Mouse (Mus musculus): ENCODE results near the gene Olfr1283. TPM values are rescaled to one million over a fixed set of nuclear protein-coding genes. Genes with fewer than 3 reads are reported as not detected.
"Not testable (repeated sequence)": the region's sequence is repeated elsewhere in the genome, so short reads cannot be mapped to it uniquely, and the experiment has no call there.

Gene Olfr1283
- polyA plus RNA-seq (2016; fragmentation: Nextera tagmentation; extraction: Ambion mirVana) = not detected in 2 replicates

GRCm38 (mm10) chr2:111366490-111366889 lies at the start of gene Olfr1283:
Gene Olfr1283, plus strand, starts transcription at chr2:111366790.
- no peaks in the 10 kb centered on the region for H3K27me3 ChIP-seq (ENCODE audit: low read depth, poor library complexity, severe bottlenecking)
- DNase-seq (ENCODE audit: low spot score) = no peak
- no peaks in the 10 kb centered on the region for H3K4me1 ChIP-seq
- no peak within 1 kb of the TSS for H3K4me3 ChIP-seq
- no peak within 1 kb of the TSS for H3K27ac ChIP-seq (replicated peaks)
- no peaks in the 10 kb centered on the region for H3K9me3 ChIP-seq (replicated peaks)
- 78% methylated on average over 2 of the region's 2 CpGs for WGBS
- H3K36me3 ChIP-seq = no peaks in the 10 kb centered on the region

DNA sequence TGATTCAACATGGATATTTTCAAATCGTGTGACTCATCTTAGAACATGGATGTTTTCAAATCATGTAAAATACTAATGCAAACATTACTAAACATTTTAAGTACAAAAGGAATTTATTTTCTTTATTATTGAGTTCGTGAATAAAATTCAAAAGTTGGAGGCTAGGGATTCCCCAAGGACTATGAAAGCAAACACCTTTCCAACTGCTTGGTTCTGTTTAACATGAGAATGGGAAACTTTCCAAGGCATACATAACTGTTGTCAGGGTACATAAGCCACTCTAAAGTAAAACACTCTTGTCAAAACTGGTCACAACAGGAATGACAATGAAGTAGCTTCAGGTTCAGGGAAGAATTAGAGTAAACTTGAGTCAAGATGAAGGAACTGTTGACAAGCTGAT lies 40.4 kb upstream of the Olfr1283 start, which contains the start of gene Olfr1281:
Gene Olfr1281 (plus strand): TSS at position 301 of the 400 bp plus-strand sequence.
- no peak within 1 kb of the TSS for H3K27ac ChIP-seq (replicated peaks)
- H3K36me3 ChIP-seq = no peaks in the 10 kb centered on the region
- 88% methylated on average over 2 of the region's 2 CpGs for WGBS
- no peaks in the 10 kb centered on the region for H3K4me1 ChIP-seq
- H3K27me3 ChIP-seq (ENCODE audit: low read depth, poor library complexity, severe bottlenecking) = no peaks in the 10 kb centered on the region
- no peak for DNase-seq (ENCODE audit: low spot score)
- H3K9me3 ChIP-seq (replicated peaks) = no peaks in the 10 kb centered on the region
- no peak within 1 kb of the TSS for H3K4me3 ChIP-seq

DNA sequence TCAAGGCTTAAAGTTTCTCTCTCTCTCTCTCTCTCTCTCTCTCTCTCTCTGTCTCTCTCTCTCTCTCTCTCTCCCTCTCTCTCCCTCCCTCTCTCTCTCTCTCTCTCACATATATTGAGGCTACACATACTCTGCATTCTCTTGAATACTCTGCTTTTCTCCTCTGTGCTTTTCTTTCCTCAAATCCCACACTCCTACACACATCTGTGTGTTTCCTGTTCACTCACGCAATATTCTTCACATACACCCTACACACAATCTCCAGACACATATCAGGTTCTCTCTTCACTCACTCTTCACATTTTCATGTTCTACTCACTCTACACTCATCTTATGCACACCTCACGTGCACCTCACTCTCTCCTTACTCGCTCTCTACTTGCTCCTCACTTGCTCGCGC lies 32.9 kb upstream of the Olfr1283 start:
- H3K9me3 ChIP-seq (replicated peaks); H3K36me3 ChIP-seq; H3K27me3 ChIP-seq (ENCODE audit: low read depth, poor library complexity, severe bottlenecking); DNase-seq (ENCODE audit: low spot score); H3K27ac ChIP-seq (replicated peaks); H3K4me3 ChIP-seq; H3K4me1 ChIP-seq: not testable (repeated sequence)
- 88% methylated on average over 5 of the region's 5 CpGs for WGBS

DNA sequence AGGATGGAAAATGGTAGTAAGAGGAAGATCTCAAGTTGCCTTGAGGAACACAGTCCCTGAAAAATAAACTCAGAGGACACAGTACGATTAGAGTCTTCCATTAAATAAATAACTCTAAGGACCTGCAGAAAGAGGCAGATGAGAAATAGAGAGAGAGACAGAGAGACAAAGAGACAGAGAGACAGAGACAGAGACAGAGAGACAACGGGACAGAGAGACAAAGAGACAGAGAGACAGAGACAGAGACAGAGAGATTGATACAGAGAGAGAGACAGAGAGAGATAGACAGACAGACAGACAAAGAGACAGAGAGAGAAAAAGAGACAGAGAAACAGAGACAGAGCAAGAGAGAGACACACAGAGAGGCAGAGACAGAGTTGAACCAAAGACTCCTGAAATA lies 30.6 kb upstream of the Olfr1283 start, which contains the start of gene Olfr1282:
Gene Olfr1282 (minus strand): TSS at position 101 of the 400 bp plus-strand sequence.
- no peaks in the 10 kb centered on the region for H3K9me3 ChIP-seq (replicated peaks)
- H3K36me3 ChIP-seq = no peaks in the 10 kb centered on the region
- no peak within 1 kb of the TSS for H3K27ac ChIP-seq (replicated peaks)
- H3K4me3 ChIP-seq = no peak within 1 kb of the TSS
- H3K4me1 ChIP-seq = no peaks in the 10 kb centered on the region
- 86% methylated on average over 2 of the region's 2 CpGs for WGBS
- DNase-seq (ENCODE audit: low spot score) = no peak
- no peaks in the 10 kb centered on the region for H3K27me3 ChIP-seq (ENCODE audit: low read depth, poor library complexity, severe bottlenecking)

- WGBS = 83% methylated on average over 1 of the region's 1 CpGs
- no peaks in the 10 kb centered on the region for H3K36me3 ChIP-seq
- H3K27ac ChIP-seq (replicated peaks) = no peak within 1 kb of the TSS
- no peaks in the 10 kb centered on the region for H3K27me3 ChIP-seq (ENCODE audit: low read depth, poor library complexity, severe bottlenecking)
- H3K9me3 ChIP-seq (replicated peaks) = no peaks in the 10 kb centered on the region
- no peak for DNase-seq (ENCODE audit: low spot score)
- H3K4me1 ChIP-seq = no peaks in the 10 kb centered on the region
- H3K4me3 ChIP-seq = no peak within 1 kb of the TSS
These were observed 8.6 kb downstream of the Olfr1283 start, which contains the start of gene Olfr1284 for GRCm38 (mm10) chr2:111375222-111375621. Gene Olfr1284, plus strand, starts transcription at chr2:111375522.

Other genes starting within 250 kb of the Olfr1283 start
- gene Gm15130, start 213.9 kb upstream of the Olfr1283 start, polyA plus RNA-seq (2016; fragmentation: Nextera tagmentation; extraction: Ambion mirVana) = not detected in 2 replicates
- not detected in 2 replicates for gene 4930430A15Rik, start 137.2 kb upstream of the Olfr1283 start, polyA plus RNA-seq (2016; fragmentation: Nextera tagmentation; extraction: Ambion mirVana)
- not detected in 2 replicates for gene Olfr1275, start 131.5 kb upstream of the Olfr1283 start, polyA plus RNA-seq (2016; fragmentation: Nextera tagmentation; extraction: Ambion mirVana)
- gene Olfr1276, start 112.3 kb upstream of the Olfr1283 start, polyA plus RNA-seq (2016; fragmentation: Nextera tagmentation; extraction: Ambion mirVana) = not detected in 2 replicates
- gene Olfr1277, start 92.7 kb upstream of the Olfr1283 start, polyA plus RNA-seq (2016; fragmentation: Nextera tagmentation; extraction: Ambion mirVana) = not detected in 2 replicates
- gene Olfr1278, start 76.7 kb upstream of the Olfr1283 start, polyA plus RNA-seq (2016; fragmentation: Nextera tagmentation; extraction: Ambion mirVana) = not detected in 2 replicates
- gene Olfr1279, start 66.2 kb upstream of the Olfr1283 start, polyA plus RNA-seq (2016; fragmentation: Nextera tagmentation; extraction: Ambion mirVana) = not detected in 2 replicates
- not detected in 2 replicates for gene Olfr1280, start 52.8 kb upstream of the Olfr1283 start, polyA plus RNA-seq (2016; fragmentation: Nextera tagmentation; extraction: Ambion mirVana)
- gene Olfr1281, start 40.3 kb upstream of the Olfr1283 start, polyA plus RNA-seq (2016; fragmentation: Nextera tagmentation; extraction: Ambion mirVana) = not detected in 2 replicates
- not detected in 2 replicates for gene Olfr1282, start 30.7 kb upstream of the Olfr1283 start, polyA plus RNA-seq (2016; fragmentation: Nextera tagmentation; extraction: Ambion mirVana)
- not detected in 2 replicates for gene Olfr1284, start 8.7 kb downstream of the Olfr1283 start, polyA plus RNA-seq (2016; fragmentation: Nextera tagmentation; extraction: Ambion mirVana)
- not detected in 2 replicates for gene Olfr1286, start 56.3 kb downstream of the Olfr1283 start, polyA plus RNA-seq (2016; fragmentation: Nextera tagmentation; extraction: Ambion mirVana)
- not detected in 2 replicates for gene Olfr1287, start 82.4 kb downstream of the Olfr1283 start, polyA plus RNA-seq (2016; fragmentation: Nextera tagmentation; extraction: Ambion mirVana)
- gene Olfr1288, start 107.3 kb downstream of the Olfr1283 start, polyA plus RNA-seq (2016; fragmentation: Nextera tagmentation; extraction: Ambion mirVana) = not detected in 2 replicates
- gene Olfr1289, start 114.0 kb downstream of the Olfr1283 start, polyA plus RNA-seq (2016; fragmentation: Nextera tagmentation; extraction: Ambion mirVana) = not detected in 2 replicates
- gene Olfr1290, start 127.0 kb downstream of the Olfr1283 start, polyA plus RNA-seq (2016; fragmentation: Nextera tagmentation; extraction: Ambion mirVana) = not detected in 2 replicates
- not detected in 2 replicates for gene Olfr1291-ps1, start 130.4 kb downstream of the Olfr1283 start, polyA plus RNA-seq (2016; fragmentation: Nextera tagmentation; extraction: Ambion mirVana)
- not detected in 2 replicates for gene Olfr1293-ps, start 158.4 kb downstream of the Olfr1283 start, polyA plus RNA-seq (2016; fragmentation: Nextera tagmentation; extraction: Ambion mirVana)
- not detected in 2 replicates for gene Olfr1294, start 173.5 kb downstream of the Olfr1283 start, polyA plus RNA-seq (2016; fragmentation: Nextera tagmentation; extraction: Ambion mirVana)
- gene Olfr1295, start 202.9 kb downstream of the Olfr1283 start, polyA plus RNA-seq (2016; fragmentation: Nextera tagmentation; extraction: Ambion mirVana) = not detected in 2 replicates